Mouse (Mus musculus) CH12.LX (cell line): ENCODE results near the gene Dab1.

Source experiments
- BHLHE40 ChIP-seq: IDR thresholded peaks from 2 replicates; pipeline ENCODE4 v1.6.1; 2011; ENCODE audit warnings: mild to moderate bottlenecking, low read depth, low read length, improper control_type of control experiment
- CTCF ChIP-seq, 2 experiments: IDR thresholded peaks in 1 of 2; conservative IDR thresholded peaks in 1 of 2; 2 replicates each; pipeline ENCODE4 v1.5.1; 2011 to 2012; ENCODE audit warnings: low read depth in 2 of 2, low read length in 2 of 2, improper control_type of control experiment in 1 of 2, inconsistent platforms in 1 of 2, mild to moderate bottlenecking in 1 of 2, moderate library complexity in 1 of 2
- EP300 ChIP-seq: IDR thresholded peaks from 2 replicates; pipeline ENCODE4 v1.6.1; 2011; ENCODE audit warnings: low read length, improper control_type of control experiment
- POLR2A ChIP-seq: IDR thresholded peaks from 2 replicates; pipeline ENCODE4 v1.6.1; 2011; ENCODE audit warnings: low read depth, mild to moderate bottlenecking, improper control_type of control experiment, low read length
- USF2 ChIP-seq: conservative IDR thresholded peaks from 2 replicates; pipeline ENCODE4 v1.6.1; 2011; ENCODE audit warnings: low read depth, low read length, improper control_type of control experiment
- ZC3H11A ChIP-seq: IDR thresholded peaks from 2 replicates; pipeline ENCODE4 v1.6.1; 2012; ENCODE audit warnings: low read depth, mild to moderate bottlenecking, inconsistent platforms, low read length, improper control_type of control experiment

GRCm38 (mm10) chr4:103781398-103781797 lies 162.2 kb downstream of the Dab1 start:
- TF ChIP-seq POLR2A, result no peak
- no peak for TF ChIP-seq EP300
- no peak for TF ChIP-seq BHLHE40
- TF ChIP-seq CTCF (conservative IDR thresholded peaks at IDR 0.05 in 1 of 2, IDR thresholded peaks at IDR 0.05 in 1 of 2; ENCODE audit: low read depth in 2 of 2, low read length in 2 of 2), result no peak
- TF ChIP-seq ZC3H11A, result no peak
- TF ChIP-seq USF2, result no peak
